Mouse (Mus musculus) kidney, adult 2 months (tissue): ENCODE measurements around the gene Abcc4. TPM values are rescaled to one million over a fixed set of nuclear protein-coding genes. Genes with fewer than 3 reads are reported as not detected.

ENCODE experiments used
- DNase-seq: peaks from one replicate; pipeline ENCODE4 v3.0.0; 2021
- H3K27ac ChIP-seq: fragments of 200-500 bp; 2 replicates; pipeline ENCODE4 v1.5.1; 2012; ENCODE audit warnings: low read depth, low read length, control low read depth, inconsistent platforms; ENCODE audit not compliant: insufficient read depth
- H3K27me3 ChIP-seq: fragments of 200-500 bp; replicated peaks from 2 replicates; pipeline ENCODE4 v1.6.1; 2012; ENCODE audit warnings: mild to moderate bottlenecking, moderate library complexity, low read length, inconsistent platforms; ENCODE audit not compliant: control insufficient read depth, insufficient read depth
- H3K36me3 ChIP-seq: fragments of 200-500 bp; 2 replicates; pipeline ENCODE4 v1.6.1; 2012; ENCODE audit warnings: mild to moderate bottlenecking, moderate library complexity, low read length, inconsistent platforms; ENCODE audit not compliant: control insufficient read depth, insufficient read depth
- H3K4me1 ChIP-seq: fragments of 200-500 bp; 2 replicates; pipeline ENCODE4 v1.6.1; 2011; ENCODE audit warnings: low read length; ENCODE audit not compliant: control insufficient read depth, insufficient read depth
- H3K4me3 ChIP-seq: fragments of 200-500 bp; 2 replicates; pipeline ENCODE4 v1.5.1; 2011; ENCODE audit warnings: mild to moderate bottlenecking, low read depth, low read length, control low read depth; ENCODE audit not compliant: insufficient read depth
- CTCF ChIP-seq: fragments of 200-500 bp; conservative IDR thresholded peaks from 2 replicates; pipeline ENCODE4 v1.5.1; 2011; ENCODE audit warnings: low read depth, mild to moderate bottlenecking, control low read depth, low read length, moderate library complexity, mixed read lengths; ENCODE audit not compliant: insufficient read depth, insufficient read length
- POLR2A ChIP-seq: fragments of 200-500 bp; IDR thresholded peaks from one replicate; pipeline ENCODE4 v1.6.1; 2011; ENCODE audit warnings: low read depth, low read length, control low read depth
- WGBS: fragments of 180-500 bp; shearing (Covaris S2); methylation state at CpG from one replicate; pipeline ENCODE4 v1.1.7; 2018; 5-methylcytosine and 5-hydroxymethylcytosine counted together
- polyA plus RNA-seq: library from polyadenylated mRNA; depleted of rRNA; stranded (reverse); fragments of >200 nt; gene quantifications from 2 replicates; pipeline ENCODE4 v1.2.3, GENCODE M21; 2012

The Abcc4 gene
- polyA plus RNA-seq, 1 experiment, result 31.3 TPM

- no peaks in the 10 kb centered on the region for H3K27me3 ChIP-seq
Observed at GRCm38 (mm10) chr14:118579013-118579728, 126.8 kb downstream of the Abcc4 start.

GRCm38 (mm10) chr14:118577895-118578294 is 128.1 kb downstream of the Abcc4 start:
- WGBS, result 83% methylated on average over 5 of the region's 5 CpGs
- H3K4me3 ChIP-seq, result no peak overlapping the region
- DNase-seq, result no peak
- H3K27ac ChIP-seq, result no peak overlapping the region
- H3K27me3 ChIP-seq, result no peaks in the 10 kb centered on the region
- no peaks in the 10 kb centered on the region for H3K36me3 ChIP-seq
- no peaks in the 10 kb centered on the region for H3K4me1 ChIP-seq
- no peak for TF ChIP-seq POLR2A
- TF ChIP-seq CTCF, result no peak

More at GRCm38 (mm10) chr14:118579013-118579728, 126.8 kb downstream of the Abcc4 start:
- WGBS, result 84% methylated on average over 19 of the region's 19 CpGs
- H3K4me3 ChIP-seq, result no peak overlapping the region
- no peaks in the 10 kb centered on the region for H3K36me3 ChIP-seq
- H3K27ac ChIP-seq, result no peak overlapping the region
- no peaks in the 10 kb centered on the region for H3K4me1 ChIP-seq
- no peak for DNase-seq
- TF ChIP-seq POLR2A, result no peak
- no peak for TF ChIP-seq CTCF

GRCm38 (mm10) chr14:118572688-118573245 is 133.3 kb downstream of the Abcc4 start:
- WGBS, result 61% methylated on average over 9 of the region's 9 CpGs
- H3K4me1 ChIP-seq, result no peaks in the 10 kb centered on the region

GRCm38 (mm10) chr14:118569586-118569985 is 136.4 kb downstream of the Abcc4 start:
- H3K4me3 ChIP-seq, result no peak overlapping the region
- no peak overlapping the region for H3K27ac ChIP-seq
- WGBS, result 78% methylated on average over 13 of the region's 13 CpGs
- no peaks in the 10 kb centered on the region for H3K4me1 ChIP-seq
- no peak for TF ChIP-seq POLR2A
- TF ChIP-seq CTCF, result no peak
- no peak for DNase-seq
- no peaks in the 10 kb centered on the region for H3K36me3 ChIP-seq
- H3K27me3 ChIP-seq, result no peaks in the 10 kb centered on the region

More at GRCm38 (mm10) chr14:118572688-118573245, 133.3 kb downstream of the Abcc4 start:
- TF ChIP-seq CTCF (no peak), POLR2A (no peak)
- Histone ChIP-seq H3K27me3 (no peaks in the 10 kb centered on the region), H3K36me3 (no peaks in the 10 kb centered on the region), H3K27ac (no peak overlapping the region), H3K4me3 (no peak overlapping the region)
- no peak for DNase-seq

- Histone ChIP-seq H3K27me3 (no peaks in the 10 kb centered on the region), H3K27ac (no peak overlapping the region), H3K4me3 (no peak overlapping the region), H3K4me1 (no peaks in the 10 kb centered on the region), H3K36me3 (no peaks in the 10 kb centered on the region)
- no peak for TF ChIP-seq POLR2A
- no peak for TF ChIP-seq CTCF
- DNase-seq, result no peak
- 76% methylated on average over 17 of the region's 17 CpGs for WGBS
Observed at GRCm38 (mm10) chr14:118568116-118568673, 137.8 kb downstream of the Abcc4 start.

GRCm38 (mm10) chr14:118566809-118567208 is 139.2 kb downstream of the Abcc4 start:
- no peak overlapping the region for H3K27ac ChIP-seq
- no peak for DNase-seq
- 85% methylated on average over 5 of the region's 5 CpGs for WGBS

GRCm38 (mm10) chr14:118566214-118566688 is 139.8 kb downstream of the Abcc4 start:
- no peaks in the 10 kb centered on the region for H3K4me1 ChIP-seq
- no peak for TF ChIP-seq POLR2A
- TF ChIP-seq CTCF, result no peak
- no peaks in the 10 kb centered on the region for H3K36me3 ChIP-seq
- DNase-seq, result no peak
- no peaks in the 10 kb centered on the region for H3K27me3 ChIP-seq
- 50% methylated on average over 12 of the region's 12 CpGs for WGBS
- no peak overlapping the region for H3K27ac ChIP-seq
- no peak overlapping the region for H3K4me3 ChIP-seq

More at GRCm38 (mm10) chr14:118566809-118567208, 139.2 kb downstream of the Abcc4 start:
- Histone ChIP-seq H3K27me3 (no peaks in the 10 kb centered on the region), H3K36me3 (no peaks in the 10 kb centered on the region), H3K4me1 (no peaks in the 10 kb centered on the region), H3K4me3 (no peak overlapping the region)
- TF ChIP-seq POLR2A (no peak), CTCF (no peak)
